Mouse (Mus musculus): ENCODE measurements around the gene Mapk9. TPM values are rescaled to one million over a fixed set of nuclear protein-coding genes. Genes with fewer than 3 reads are reported as not detected.

Mapk9 gene
- polyA plus RNA-seq, 1 experiment = 47.5 TPM

GRCm38 (mm10) chr11:49834248-49834647 is 12.3 kb upstream of the Mapk9 start:
- no peak overlapping the region for H3K9ac ChIP-seq (ENCODE audit: low read depth, poor library complexity, severe bottlenecking)
- peaks cover 81% of the 10 kb centered on the region for H3K36me3 ChIP-seq (ENCODE audit: control insufficient read depth, insufficient read depth, low read length, poor library complexity, severe bottlenecking)
- no peaks in the 10 kb centered on the region for H3K27me3 ChIP-seq (ENCODE audit: control insufficient read depth, insufficient read depth, low read length, poor library complexity, severe bottlenecking)
- TF ChIP-seq CTCF (IDR thresholded peaks at IDR 0.05; ENCODE audit: low read depth, low read length) (no peak), POLR2A (IDR thresholded peaks at IDR 0.05; ENCODE audit: insufficient read depth, low read length) (no peak), EP300 (IDR thresholded peaks at IDR 0.05; ENCODE audit: insufficient read depth, low read depth, low read length) (no peak)
- H3K4me1 ChIP-seq (ENCODE audit: control insufficient read depth, insufficient read depth, low read length) = no peaks in the 10 kb centered on the region
- H3K27ac ChIP-seq (ENCODE audit: insufficient read depth, low read length) = no peak overlapping the region
- no peaks in the 10 kb centered on the region for H3K9me3 ChIP-seq (replicated peaks; ENCODE audit: control insufficient read depth, insufficient read depth, low read length, poor library complexity, severe bottlenecking)
- H3K4me3 ChIP-seq (ENCODE audit: low read depth, low read length) = no peak overlapping the region

GRCm38 (mm10) chr11:49835257-49835956 is 11.1 kb upstream of the Mapk9 start:
- no peak overlapping the region for H3K27ac ChIP-seq (ENCODE audit: insufficient read depth, low read length)
- H3K27me3 ChIP-seq (ENCODE audit: control insufficient read depth, insufficient read depth, low read length, poor library complexity, severe bottlenecking) = no peaks in the 10 kb centered on the region
- no peaks in the 10 kb centered on the region for H3K9me3 ChIP-seq (replicated peaks; ENCODE audit: control insufficient read depth, insufficient read depth, low read length, poor library complexity, severe bottlenecking)
- TF ChIP-seq POLR2A (IDR thresholded peaks at IDR 0.05; ENCODE audit: insufficient read depth, low read length) (no peak), CTCF (IDR thresholded peaks at IDR 0.05; ENCODE audit: low read depth, low read length) (no peak), EP300 (IDR thresholded peaks at IDR 0.05; ENCODE audit: insufficient read depth, low read depth, low read length) (no peak)
- peaks cover 75% of the 10 kb centered on the region for H3K36me3 ChIP-seq (ENCODE audit: control insufficient read depth, insufficient read depth, low read length, poor library complexity, severe bottlenecking)
- H3K4me3 ChIP-seq (ENCODE audit: low read depth, low read length) = no peak overlapping the region
- H3K4me1 ChIP-seq (ENCODE audit: control insufficient read depth, insufficient read depth, low read length) = no peaks in the 10 kb centered on the region
- no peak overlapping the region for H3K9ac ChIP-seq (ENCODE audit: low read depth, poor library complexity, severe bottlenecking)

GRCm38 (mm10) chr11:49837717-49838407 is 8.7 kb upstream of the Mapk9 start:
- H3K4me3 ChIP-seq (ENCODE audit: low read depth, low read length) = no peak overlapping the region
- no peaks in the 10 kb centered on the region for H3K4me1 ChIP-seq (ENCODE audit: control insufficient read depth, insufficient read depth, low read length)
- H3K36me3 ChIP-seq (ENCODE audit: control insufficient read depth, insufficient read depth, low read length, poor library complexity, severe bottlenecking) = peaks cover 66% of the 10 kb centered on the region
- H3K27ac ChIP-seq (ENCODE audit: insufficient read depth, low read length) = no peak overlapping the region
- H3K9ac ChIP-seq (ENCODE audit: low read depth, poor library complexity, severe bottlenecking) = no peak overlapping the region
- H3K9me3 ChIP-seq (replicated peaks; ENCODE audit: control insufficient read depth, insufficient read depth, low read length, poor library complexity, severe bottlenecking) = no peaks in the 10 kb centered on the region
- H3K27me3 ChIP-seq (ENCODE audit: control insufficient read depth, insufficient read depth, low read length, poor library complexity, severe bottlenecking) = no peaks in the 10 kb centered on the region
- TF ChIP-seq EP300 (IDR thresholded peaks at IDR 0.05; ENCODE audit: insufficient read depth, low read depth, low read length) (no peak), CTCF (IDR thresholded peaks at IDR 0.05; ENCODE audit: low read depth, low read length) (no peak), POLR2A (IDR thresholded peaks at IDR 0.05; ENCODE audit: insufficient read depth, low read length) (no peak)

- no peak overlapping the region for H3K9ac ChIP-seq (ENCODE audit: low read depth, poor library complexity, severe bottlenecking)
- H3K4me3 ChIP-seq (ENCODE audit: low read depth, low read length) = no peak overlapping the region
- peaks cover 38% of the 10 kb centered on the region for H3K36me3 ChIP-seq (ENCODE audit: control insufficient read depth, insufficient read depth, low read length, poor library complexity, severe bottlenecking)
- TF ChIP-seq POLR2A (IDR thresholded peaks at IDR 0.05; ENCODE audit: insufficient read depth, low read length) (no peak), EP300 (IDR thresholded peaks at IDR 0.05; ENCODE audit: insufficient read depth, low read depth, low read length) (no peak), CTCF (IDR thresholded peaks at IDR 0.05; ENCODE audit: low read depth, low read length) (no peak)
- no peaks in the 10 kb centered on the region for H3K4me1 ChIP-seq (ENCODE audit: control insufficient read depth, insufficient read depth, low read length)
- H3K27me3 ChIP-seq (ENCODE audit: control insufficient read depth, insufficient read depth, low read length, poor library complexity, severe bottlenecking) = no peaks in the 10 kb centered on the region
- no peaks in the 10 kb centered on the region for H3K9me3 ChIP-seq (replicated peaks; ENCODE audit: control insufficient read depth, insufficient read depth, low read length, poor library complexity, severe bottlenecking)
- H3K27ac ChIP-seq (ENCODE audit: insufficient read depth, low read length) = no peak overlapping the region
Observed at GRCm38 (mm10) chr11:49840666-49841065, 5.9 kb upstream of the Mapk9 start.

GRCm38 (mm10) chr11:49841886-49842285 is 4.7 kb upstream of the Mapk9 start:
- TF ChIP-seq EP300 (IDR thresholded peaks at IDR 0.05; ENCODE audit: insufficient read depth, low read depth, low read length) = no peak
- no peak for TF ChIP-seq POLR2A (IDR thresholded peaks at IDR 0.05; ENCODE audit: insufficient read depth, low read length)
- no peak for TF ChIP-seq CTCF (IDR thresholded peaks at IDR 0.05; ENCODE audit: low read depth, low read length)
- peaks cover 29% of the 10 kb centered on the region for H3K36me3 ChIP-seq (ENCODE audit: control insufficient read depth, insufficient read depth, low read length, poor library complexity, severe bottlenecking)
- H3K9me3 ChIP-seq (replicated peaks; ENCODE audit: control insufficient read depth, insufficient read depth, low read length, poor library complexity, severe bottlenecking) = no peaks in the 10 kb centered on the region
- no peak overlapping the region for H3K27ac ChIP-seq (ENCODE audit: insufficient read depth, low read length)
- H3K4me3 ChIP-seq (ENCODE audit: low read depth, low read length) = no peak overlapping the region
- no peaks in the 10 kb centered on the region for H3K4me1 ChIP-seq (ENCODE audit: control insufficient read depth, insufficient read depth, low read length)
- no peak overlapping the region for H3K9ac ChIP-seq (ENCODE audit: low read depth, poor library complexity, severe bottlenecking)
- H3K27me3 ChIP-seq (ENCODE audit: control insufficient read depth, insufficient read depth, low read length, poor library complexity, severe bottlenecking) = no peaks in the 10 kb centered on the region

GRCm38 (mm10) chr11:49842718-49843117 is 3.8 kb upstream of the Mapk9 start:
- TF ChIP-seq CTCF (IDR thresholded peaks at IDR 0.05; ENCODE audit: low read depth, low read length) = no peak
- TF ChIP-seq POLR2A (IDR thresholded peaks at IDR 0.05; ENCODE audit: insufficient read depth, low read length) = no peak
- TF ChIP-seq EP300 (IDR thresholded peaks at IDR 0.05; ENCODE audit: insufficient read depth, low read depth, low read length) = no peak

More at GRCm38 (mm10) chr11:49842718-49843117, 3.8 kb upstream of the Mapk9 start:
- no peaks in the 10 kb centered on the region for H3K27me3 ChIP-seq (ENCODE audit: control insufficient read depth, insufficient read depth, low read length, poor library complexity, severe bottlenecking)
- no peaks in the 10 kb centered on the region for H3K9me3 ChIP-seq (replicated peaks; ENCODE audit: control insufficient read depth, insufficient read depth, low read length, poor library complexity, severe bottlenecking)
- no peak overlapping the region for H3K27ac ChIP-seq (ENCODE audit: insufficient read depth, low read length)
- no peak overlapping the region for H3K9ac ChIP-seq (ENCODE audit: low read depth, poor library complexity, severe bottlenecking)
- no peaks in the 10 kb centered on the region for H3K4me1 ChIP-seq (ENCODE audit: control insufficient read depth, insufficient read depth, low read length)
- H3K36me3 ChIP-seq (ENCODE audit: control insufficient read depth, insufficient read depth, low read length, poor library complexity, severe bottlenecking) = peaks cover 21% of the 10 kb centered on the region
- H3K4me3 ChIP-seq (ENCODE audit: low read depth, low read length) = no peak overlapping the region
